Mouse (Mus musculus): Measurements from ENCODE around the gene March5.
"Not testable (repeated sequence)": the region's sequence is repeated elsewhere in the genome, so short reads cannot be mapped to it uniquely, and the experiment has no call there.

Gene March5

DNA sequence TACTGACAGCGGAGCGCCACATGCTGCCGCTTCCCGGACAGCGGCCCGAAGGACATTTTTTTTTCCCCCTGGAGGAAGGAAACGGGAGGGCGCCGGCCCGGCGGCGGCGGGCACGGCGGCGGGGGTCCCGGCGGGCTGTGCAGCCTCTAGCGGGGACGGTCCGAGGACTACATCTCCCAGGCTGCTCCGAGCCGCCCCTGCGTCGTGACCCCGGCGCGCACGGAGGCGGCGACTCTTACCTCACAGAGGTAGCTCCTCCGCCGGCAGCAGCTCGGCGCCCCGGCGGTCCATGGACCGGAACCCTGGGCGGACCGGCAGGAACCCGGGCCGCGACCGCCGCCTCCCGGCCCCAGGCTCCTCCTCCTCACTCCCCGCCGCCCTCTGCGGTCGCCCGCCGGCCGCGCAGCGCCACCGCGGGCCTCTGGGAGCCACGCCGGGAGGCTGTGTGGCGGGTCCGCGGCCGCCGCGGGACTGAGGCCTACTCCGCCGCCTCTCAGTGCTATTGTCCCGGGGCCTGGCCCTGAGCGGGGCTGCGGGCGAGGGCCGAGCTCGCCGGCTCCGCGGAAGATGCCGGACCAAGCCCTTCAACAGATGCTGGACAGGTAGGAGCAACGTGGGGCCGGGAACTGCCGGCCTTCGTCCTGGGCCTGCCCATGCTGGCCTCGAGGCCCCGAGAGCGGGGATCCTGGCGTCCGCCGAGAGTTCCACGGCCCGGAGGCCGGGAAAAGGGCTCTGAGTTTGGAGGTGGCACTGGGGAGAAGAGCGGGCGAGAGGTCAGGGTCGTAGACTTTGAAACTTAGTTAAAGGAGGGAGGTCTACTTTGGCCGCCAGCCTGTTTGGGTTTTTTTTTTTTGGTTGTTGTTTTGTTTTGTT lies at the start of gene March5:
Gene March5 (plus strand): TSS at position 241 of the 873 bp plus-strand sequence.
- DNase-seq: peak; percentile 92

DNA sequence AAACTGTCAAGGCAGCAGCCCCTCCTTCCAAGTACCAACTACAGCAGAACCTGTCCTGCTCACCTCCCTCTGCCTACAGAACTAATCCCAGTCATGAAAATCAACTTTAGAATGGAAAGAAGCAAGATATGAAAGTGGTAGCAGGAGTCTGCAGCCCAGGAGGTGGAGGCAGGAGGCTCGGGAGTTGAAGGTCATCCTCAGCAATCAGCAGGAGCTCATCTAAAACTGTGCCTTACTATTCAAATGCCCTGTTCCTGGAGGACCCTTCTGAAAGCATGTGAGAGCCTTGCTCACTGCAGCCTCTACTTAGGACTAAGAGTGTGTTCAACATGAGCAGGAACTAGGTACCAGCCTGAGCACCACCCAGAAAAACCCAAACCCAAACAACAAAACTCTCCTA lies 35.2 kb upstream of the March5 start:
- DNase-seq: no peak

DNA sequence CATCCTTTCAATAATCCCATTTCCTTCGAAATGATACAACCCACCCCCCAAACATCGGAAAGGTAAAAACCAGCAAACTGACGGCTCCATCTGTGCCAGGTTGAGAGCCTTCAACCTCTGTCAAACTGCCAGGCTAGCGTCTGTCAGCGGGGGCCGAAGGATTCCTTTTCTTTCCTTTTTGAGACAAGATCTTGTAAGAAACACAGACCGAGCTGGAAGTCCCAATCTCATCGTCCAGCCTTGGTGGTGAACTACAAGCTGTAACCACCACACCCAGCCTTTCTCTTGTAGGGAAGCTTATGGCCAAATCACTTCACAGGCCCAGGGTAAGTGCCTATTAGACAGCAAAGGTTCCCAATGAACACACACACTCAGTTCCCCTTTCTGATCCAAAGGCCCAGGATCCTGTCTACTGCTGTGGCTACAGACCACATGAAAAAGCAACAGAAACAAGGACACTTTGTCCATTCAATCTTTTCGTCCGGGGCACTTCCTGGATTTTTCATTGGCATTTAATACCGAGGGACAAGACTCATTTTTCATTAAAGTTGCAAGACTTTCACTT lies 34.7 kb upstream of the March5 start:
- peak; percentile 30 for DNase-seq

DNA sequence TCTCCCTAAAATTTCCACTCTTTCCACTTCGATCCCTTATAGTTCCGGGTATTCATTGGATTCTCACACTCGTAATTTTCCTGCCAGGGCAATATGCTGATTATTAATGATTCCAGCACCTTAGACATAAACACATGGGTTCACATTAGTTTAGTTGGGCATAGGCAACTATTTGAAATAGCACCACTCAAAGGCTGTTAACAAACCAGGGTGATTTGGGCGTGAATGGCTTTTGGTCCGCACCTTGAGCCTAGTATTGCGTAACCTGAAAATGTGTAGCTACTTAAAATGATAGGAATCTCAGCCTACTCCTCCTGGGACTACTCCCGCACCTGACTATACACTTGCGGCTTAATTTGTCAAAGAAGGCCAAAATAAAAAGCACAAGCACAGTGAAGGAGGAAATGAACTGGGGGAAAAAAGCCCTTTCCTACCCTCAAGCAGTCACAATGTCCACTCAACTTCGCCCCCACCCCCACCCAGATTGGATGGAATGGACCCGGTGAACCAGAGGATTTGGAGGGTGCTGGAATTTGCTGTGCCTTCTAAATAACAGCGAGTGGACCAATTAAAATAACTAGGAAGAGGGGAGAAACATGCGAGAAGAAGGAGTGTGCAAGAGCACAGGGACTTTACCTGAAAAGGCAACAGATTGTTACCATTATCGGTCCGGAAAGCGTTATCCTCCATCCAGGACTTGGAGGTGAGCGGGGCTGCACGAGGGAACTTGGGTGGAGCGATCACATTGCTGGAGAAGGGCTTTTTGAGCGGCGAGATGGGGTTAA lies 33.8 kb upstream of the March5 start:
- peak; percentile 70 for DNase-seq

DNA sequence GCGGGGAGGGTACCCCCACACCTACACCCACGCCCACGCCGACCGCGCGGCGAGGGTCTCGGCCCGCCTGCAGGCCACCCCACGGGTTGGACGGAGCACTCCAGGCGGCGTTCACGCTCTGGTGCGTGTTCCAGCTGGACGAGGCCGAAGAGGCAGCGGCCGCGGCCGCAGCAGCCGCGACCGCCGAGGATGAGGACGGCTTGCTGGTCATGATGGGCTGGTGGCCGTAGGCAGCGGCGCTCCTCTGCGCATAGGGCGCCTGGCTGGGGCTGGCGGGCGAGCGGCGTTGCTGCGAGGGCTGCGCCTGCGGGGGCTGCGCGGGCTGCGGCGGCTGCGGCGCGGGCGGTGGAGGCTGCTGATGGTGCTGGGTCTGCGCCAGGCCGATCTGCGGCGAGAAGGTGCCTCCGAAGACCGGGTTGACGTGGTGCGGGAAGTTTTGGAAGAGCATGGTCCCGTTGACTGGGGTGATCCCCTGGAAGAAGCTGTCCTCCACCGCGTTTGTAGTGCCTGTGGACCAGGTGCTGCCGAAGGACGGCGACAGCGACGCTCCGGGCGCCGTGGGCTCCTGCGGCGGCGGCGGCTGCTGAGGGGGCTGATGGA lies 33.1 kb upstream of the March5 start:
- peak; percentile 32 for DNase-seq

DNA sequence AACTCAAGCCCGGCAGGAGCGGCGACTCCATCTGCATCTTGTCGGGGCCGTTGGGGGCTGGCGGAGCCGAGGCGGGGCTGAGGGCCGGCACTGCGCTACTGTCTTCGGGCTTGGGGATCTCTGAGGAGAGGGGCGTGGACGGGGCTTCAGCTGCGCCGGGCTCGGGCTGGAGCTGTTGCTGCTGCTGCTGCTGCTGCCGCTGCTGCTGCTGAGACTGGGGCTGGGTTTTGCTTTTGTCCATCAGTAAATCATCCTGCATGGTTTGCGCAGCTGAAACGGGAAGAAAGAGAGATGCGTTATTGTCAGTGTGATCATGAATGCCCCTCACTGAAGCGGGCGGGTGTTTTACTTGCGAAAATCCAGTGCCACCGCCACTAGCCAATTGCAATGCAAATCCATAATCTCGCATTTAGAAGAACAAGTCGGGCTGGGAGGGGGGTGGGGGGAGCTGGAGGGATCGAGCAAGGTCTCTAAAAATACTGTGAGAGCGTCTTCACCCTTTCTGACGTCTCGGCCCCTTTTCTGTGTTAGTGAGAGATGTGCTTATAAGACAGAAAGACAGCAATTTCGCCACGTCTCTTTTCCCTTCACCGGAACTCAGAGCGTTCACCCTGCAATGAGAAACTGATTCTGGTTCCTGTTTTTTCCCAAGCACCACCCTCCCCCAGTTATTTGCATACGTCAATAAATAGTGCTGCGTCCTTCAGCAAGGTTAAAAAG lies 32.5 kb upstream of the March5 start:
- peak; percentile 87 for DNase-seq

DNA sequence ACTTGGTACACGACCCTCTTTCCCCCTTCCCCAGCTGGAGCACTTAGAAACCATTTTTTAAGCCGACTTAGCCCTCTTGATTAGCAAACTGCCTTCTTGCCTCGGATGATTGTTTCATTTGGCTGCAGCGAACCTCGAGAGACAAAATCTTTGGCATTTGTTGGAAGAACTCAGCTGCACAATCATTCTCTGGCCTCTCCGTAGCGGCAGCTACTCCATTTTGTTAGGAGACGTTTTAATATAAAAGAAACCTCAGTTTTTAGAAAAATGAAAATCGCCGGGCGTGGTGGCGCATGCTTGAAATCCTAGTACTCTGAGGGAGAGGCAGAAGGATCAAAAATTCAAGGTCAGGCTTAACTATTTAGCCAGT lies 31.9 kb upstream of the March5 start:
- no peak for DNase-seq

DNA sequence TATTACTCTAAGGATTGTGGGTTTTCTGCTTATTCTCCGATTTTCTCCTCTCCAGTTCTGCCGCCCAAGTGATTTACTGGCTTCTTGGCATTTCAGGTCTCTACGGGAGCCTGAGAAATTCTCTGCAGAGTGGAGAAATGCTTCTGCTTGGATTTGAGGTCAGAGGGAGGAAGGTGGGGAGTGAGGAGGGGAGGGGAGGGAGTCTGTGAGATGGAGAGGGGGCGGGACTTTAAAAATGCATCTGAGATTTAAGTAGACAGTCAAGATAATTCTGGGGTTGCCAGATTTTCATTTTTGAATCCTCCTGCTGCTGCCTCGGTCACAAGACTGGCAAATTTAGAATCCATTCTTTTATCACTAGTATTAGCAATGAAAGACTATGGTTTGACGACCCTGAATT lies 31.4 kb upstream of the March5 start:
- DNase-seq: peak; percentile 61

DNA sequence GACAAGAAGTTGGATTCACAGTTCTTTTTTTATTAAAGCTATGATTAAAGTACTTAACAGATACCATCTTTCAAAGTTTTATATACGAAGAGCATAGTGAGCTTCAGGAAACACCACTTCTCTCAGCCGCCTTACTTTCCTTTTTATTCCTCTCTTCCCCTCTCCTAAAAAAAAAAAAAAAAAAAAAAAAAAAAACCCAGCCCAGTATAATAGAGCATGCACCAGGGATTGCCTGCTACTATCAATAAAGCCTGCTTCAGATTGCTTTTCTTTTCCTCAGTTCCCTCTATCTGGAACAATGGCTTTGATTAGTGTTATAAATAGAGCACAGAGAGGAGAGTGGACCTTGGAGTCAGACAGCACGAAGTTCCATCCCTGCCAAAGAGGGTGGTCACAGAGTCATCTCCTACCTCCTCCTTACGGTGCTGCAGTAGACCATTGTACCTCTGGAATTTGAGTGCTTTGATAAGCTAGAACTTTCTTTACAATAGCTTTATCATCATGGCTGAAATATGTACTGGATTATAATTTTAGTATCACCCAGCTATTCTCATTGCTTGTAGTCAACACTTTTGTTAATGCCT lies 30.4 kb upstream of the March5 start:
- DNase-seq: peak; percentile 50

DNA sequence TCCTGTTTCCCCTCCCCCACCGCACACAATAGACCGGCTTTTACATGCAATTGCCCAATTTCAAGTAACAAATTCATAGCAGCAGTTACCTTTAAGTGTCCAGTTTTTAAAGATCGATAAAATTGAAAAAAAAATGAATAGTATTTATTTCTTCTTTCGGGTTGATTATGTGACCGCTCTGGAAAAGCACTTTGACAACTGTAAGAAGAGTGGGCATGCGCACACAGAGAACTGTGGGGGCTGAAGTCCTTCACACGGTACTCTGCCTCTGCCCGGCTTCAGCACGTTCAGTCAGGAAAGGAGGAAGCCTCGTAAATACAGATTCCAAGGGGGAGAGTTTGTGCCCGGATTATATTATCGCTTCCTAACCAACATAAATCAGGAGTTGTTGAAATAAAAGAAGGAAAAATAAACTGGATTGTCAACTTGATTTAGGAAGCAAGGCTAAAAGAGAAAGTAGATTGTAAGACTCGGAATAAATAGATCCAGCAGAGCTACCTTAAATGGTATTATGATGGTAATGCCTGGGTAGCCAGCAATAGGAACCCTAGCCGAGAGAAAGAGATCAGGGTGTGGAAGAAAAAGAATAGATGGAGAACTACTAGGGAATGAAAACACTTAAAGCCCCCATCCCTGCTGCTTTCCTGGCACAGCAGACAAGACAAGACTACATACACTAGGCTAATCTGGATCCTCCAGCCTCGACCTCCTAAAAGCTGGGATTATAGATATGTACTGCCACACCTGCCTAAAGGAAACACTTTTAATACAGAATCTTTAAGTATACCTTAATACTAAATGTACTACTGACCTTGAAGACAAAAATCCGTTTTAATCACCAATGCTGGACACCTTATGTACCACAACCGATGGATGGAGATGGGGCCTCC lies 29.3 kb upstream of the March5 start:
- DNase-seq: peak; percentile 83

DNA sequence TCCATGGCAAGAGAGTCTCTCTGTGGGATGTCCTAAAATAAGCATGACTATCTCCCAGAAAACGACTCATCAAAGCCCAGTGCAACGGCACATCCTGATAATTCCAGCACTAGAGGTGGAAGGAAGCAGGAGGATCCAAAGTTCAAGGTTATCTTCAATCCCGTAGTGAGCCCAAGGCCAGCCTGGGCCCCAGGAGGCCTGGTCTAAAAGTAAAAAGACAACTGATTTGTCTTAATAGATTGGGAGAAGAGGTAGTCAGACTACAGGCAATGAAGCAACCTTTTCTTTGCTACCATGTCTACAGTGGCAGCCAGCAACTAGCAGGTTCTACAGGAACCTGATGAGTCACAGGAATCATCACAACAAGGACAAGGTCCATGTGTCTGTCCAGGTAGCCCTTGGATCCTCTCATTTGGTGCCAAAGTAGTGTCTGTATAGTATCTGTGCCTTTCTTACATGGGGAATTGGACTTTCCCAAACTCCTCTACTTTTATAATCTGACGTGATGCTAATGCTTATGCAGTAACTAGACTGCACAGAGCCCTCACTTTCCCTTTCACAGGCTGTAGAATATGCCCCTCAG lies 18.9 kb upstream of the March5 start:
- DNase-seq: no peak

DNA sequence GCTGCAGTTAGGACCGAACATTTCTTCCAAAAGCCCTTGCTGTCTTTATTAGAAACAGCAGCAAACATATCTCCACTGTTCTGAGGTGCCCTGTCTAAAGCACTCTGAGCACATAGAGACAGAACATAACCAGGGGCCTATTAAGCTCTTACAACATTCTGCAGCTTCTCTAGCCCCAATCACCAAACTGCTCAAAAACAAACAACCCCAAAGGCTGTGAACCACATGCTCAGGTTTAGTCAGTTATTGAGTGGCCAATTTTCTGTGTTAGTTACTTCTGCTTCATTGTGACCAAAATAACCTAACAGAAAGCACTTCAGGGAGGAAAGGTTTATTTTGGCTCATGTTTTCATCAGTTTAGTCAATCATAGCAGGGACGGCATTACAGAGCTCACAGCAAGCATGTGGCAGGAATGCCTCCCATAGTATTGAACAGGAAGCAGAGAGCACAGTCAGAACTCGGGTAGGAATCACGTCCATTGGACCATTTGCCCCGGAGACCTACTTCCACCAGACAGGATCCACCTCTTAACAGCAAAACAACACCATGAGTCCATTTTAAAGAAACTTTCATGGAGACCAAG lies 14.8 kb upstream of the March5 start:
- DNase-seq: peak; percentile 26

DNA sequence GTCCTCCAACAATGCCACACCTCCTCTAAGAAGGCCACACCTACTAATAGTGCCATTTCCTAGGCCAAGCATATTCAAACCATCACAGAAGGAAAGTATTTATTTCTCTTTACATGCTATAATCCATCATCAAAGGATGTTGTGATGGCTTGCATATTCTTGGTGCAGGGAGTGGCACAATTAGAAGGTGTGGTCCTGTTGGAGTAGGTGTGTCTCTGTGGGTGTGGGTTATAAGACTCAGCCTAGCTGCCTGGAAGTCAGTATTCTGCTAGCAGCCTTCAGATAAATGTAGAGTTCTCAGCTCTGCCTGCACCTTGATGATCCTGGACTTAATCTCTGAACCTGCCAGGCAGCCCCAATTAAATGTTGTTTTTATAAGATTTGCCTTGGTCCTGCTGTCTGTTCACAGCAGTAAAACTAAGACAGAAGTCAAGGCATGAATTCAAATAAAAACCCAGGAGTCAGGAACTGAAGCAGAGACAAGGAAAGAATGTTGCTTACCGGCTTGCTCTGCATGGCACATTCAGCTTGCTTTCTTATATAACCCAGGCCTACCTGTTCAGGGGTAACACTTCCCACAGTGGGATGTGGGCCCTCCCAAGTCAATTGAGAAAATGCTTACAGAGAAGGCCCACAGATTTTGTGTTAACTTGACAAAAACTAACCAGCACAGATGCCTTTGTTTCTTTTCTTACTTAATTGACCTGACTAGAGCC lies 9.0 kb upstream of the March5 start:
- DNase-seq: no peak

DNA sequence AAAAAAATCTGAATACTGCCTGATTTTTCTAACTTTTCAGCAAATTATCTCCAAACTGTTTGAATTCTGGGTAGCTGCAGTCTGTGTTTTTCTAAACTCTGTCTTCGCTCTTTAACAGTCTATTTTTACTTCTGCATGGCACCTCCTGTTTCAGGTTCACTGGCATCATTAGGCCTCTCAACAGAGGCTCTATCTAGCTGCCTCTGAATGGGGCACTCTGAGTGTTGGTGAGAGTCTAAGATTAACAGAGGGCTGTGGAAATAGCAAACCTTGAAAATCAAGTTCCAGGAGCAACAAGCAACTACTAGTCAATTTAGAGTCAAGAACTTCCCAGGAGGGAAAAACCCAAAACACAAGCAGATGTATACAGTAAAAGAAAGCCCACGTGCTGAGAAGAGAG lies 7.5 kb upstream of the March5 start:
- peak; percentile 31 for DNase-seq

DNA sequence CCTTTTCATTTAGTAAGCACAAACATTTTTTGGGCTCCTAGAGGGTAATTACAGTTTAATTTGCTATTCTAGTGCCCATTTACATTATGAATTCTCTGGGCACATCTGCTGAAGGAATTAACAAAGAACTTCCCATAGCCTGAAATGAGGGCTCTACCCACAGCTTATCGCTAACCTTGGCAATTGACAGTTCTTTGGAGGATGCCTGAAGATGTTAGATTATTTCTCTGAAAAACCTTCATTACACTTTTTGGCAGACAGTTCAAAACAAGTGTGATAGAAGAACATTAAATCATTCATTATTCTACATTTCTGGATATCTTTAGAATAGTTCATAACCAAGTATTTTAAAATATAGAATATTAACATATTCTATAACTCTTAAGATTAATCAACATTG lies 4.0 kb upstream of the March5 start:
- DNase-seq: no peak

DNA sequence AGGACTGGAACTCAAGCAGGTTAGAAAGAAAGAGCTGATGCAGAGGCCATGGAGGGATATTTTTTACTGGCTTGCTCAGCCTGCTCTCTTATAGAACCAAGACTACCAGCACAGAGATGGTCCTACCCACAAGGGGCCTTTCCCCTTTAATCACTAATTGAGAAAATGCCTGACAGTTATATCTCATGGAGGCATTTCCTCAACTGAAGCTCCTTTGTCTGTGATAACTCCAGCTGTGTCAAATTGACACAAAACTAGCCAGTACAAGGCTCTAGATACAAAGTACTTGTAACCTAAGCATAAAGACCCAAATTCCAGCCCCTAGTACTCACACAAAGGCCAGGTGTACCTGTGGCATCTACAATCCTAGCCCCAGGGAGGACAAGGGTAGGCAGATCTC lies 2.2 kb upstream of the March5 start:
- not testable (repeated sequence) for DNase-seq

DNA sequence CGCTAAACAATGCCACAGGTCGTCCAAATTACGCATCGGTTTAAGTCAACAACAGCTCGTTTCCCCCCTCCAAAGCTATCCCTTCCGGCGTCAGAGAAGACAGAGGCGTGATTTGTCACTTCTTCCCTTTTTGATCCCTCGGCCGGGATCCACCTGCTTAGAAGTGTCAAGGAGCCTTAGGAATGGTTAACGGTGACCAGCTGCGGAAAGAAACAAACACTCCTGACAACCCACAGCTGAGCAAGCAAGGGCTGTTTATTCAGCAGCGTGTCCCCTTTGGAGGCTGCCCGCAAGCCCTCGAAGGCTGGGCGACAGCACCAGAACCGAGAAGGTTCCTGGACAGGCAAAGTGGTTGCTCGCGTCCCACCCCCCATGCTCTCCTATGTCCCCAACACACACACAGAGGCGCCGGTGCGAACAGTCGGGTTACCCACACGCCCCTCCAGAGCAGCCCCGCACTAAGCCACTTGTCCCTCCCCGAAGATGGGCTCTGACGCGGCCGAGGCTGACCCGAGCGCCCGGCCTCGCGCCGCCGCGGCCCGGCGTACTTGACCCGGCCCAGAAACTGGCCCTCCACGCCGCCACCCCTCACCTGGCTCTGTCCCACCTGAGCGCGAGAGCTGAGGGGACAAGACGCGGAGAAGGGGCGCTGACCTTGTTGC lies 571 bp upstream of the March5 start:
- DNase-seq: peak; percentile 62

DNA sequence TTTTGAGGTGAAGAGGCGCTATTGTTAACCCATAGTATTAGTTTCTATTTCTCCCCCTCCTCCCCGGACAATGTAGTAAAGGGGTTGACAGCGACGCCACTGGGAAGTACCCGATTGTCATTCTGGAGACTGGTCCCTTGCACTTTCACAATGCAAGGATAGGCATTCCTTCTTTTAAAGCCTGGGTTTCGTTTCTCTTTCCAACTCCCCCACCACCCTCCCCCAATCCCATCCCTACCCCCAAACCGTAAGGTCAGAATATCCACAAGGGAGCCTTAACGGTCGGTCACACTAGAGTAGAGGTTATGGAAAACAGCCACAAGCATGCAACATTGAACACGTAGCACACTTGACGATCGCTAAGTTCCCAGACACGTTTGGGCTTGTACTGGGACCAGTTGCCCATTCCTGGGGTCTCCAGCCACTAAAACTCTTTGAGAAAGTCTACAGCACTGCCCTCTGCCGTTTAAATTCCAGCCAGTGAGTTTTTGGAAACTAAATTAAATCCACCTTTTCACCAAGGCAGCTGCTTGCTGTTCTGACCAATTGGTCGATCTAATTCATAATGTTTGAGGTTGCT lies 923 bp downstream of the March5 start, which contains the start of gene Cpeb3:
Gene Cpeb3 (minus strand): TSS at position 426 of the 580 bp plus-strand sequence.
- DNase-seq: peak; percentile 61

DNA sequence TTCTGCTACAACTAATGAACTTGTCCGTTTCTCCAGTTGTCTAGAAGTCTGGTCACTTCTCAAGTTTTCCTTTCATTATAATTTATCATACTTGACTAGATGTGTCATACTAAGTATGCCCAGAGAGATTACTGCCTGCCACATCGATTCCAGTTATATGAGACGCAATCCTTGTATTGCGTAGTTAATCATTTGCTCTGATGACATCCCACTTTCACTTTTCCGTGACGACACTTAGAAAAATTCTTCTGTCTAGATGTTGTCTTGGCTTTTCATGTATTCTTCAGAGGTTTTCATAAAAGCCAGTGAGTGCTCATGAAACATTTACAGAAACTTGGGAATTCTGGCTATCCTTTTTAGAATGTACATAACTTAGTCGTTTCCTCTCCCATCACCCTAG lies 1.6 kb downstream of the March5 start:
- peak; percentile 30 for DNase-seq

Measured in kidney, adult 9 months (tissue).